Mouse (Mus musculus) heart, postnatal 4 days (tissue): ENCODE measurements around the gene Hes2. TPM values are rescaled to one million over a fixed set of nuclear protein-coding genes. Genes with fewer than 3 reads are reported as not detected.

ENCODE experiments used
- DNase-seq: peaks from one replicate; pipeline ENCODE4 v3.0.0; 2021
- total RNA-seq, 2 experiments: library from RNA; stranded (reverse); gene quantifications; 2 replicates each; pipeline ENCODE4 v1.2.3; 2021

Gene Hes2
- total RNA-seq, 2 experiments from 2014 or later, result not detected

DNA sequence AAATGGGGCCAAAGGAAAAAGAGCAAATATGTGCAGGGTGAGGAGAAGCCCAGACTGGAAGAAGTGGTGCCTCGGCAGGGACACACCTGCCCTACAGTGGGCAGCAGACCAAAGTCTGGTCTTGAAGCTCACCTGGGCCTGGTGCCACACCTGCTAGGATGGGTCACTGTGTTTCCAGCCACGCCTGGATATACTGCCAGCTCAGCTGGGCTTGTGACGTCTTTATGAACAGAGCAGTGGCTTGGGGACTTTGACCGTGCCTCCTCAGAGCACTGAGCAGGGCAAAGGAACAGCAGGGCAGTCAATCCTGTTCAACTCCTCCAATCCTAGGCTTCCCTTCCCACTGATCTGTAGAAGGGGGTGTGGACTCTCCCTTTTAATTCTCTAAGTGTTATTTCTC lies 2.1 kb downstream of the Hes2 start:
- DNase-seq, result no peak

DNA sequence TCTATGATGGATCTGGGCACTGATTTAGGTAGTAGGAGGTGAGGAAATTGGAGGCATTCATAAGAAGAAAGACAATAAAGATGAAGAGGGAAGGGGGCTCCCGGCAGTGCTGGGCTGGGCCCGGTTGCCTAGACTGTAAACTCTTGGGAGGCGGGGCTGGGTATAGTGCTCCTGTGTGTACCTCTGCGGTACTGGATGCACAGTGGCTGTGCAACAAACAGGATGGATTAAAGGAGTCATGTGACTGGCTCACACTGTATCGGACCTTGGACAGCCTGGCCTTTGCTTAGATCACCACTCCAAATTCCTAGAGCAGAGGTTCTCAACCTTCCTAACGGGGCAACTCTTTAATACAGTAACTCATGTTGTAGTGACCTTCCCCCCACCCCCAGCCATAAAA lies 2.9 kb downstream of the Hes2 start:
- no peak for DNase-seq

DNA sequence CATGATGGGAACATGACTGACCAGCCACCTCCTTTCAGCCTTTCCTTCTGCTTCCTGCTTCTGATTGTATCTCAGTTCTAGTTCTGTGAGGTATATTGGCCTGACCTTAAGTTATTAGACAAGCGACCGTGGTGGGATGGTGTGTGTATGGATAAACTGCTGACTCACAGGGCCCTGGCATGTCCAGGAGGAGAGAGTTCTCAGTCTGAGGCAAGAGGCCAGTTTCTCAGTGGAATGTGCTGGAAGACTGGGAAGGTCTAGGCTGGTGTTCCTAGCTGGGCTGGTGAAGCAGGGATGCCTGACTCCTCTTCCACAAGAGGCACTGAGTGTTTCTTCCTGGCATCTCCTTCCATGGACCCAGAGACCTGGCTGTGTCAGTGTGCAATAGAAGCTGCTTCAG lies 4.1 kb downstream of the Hes2 start:
- no peak for DNase-seq

DNA sequence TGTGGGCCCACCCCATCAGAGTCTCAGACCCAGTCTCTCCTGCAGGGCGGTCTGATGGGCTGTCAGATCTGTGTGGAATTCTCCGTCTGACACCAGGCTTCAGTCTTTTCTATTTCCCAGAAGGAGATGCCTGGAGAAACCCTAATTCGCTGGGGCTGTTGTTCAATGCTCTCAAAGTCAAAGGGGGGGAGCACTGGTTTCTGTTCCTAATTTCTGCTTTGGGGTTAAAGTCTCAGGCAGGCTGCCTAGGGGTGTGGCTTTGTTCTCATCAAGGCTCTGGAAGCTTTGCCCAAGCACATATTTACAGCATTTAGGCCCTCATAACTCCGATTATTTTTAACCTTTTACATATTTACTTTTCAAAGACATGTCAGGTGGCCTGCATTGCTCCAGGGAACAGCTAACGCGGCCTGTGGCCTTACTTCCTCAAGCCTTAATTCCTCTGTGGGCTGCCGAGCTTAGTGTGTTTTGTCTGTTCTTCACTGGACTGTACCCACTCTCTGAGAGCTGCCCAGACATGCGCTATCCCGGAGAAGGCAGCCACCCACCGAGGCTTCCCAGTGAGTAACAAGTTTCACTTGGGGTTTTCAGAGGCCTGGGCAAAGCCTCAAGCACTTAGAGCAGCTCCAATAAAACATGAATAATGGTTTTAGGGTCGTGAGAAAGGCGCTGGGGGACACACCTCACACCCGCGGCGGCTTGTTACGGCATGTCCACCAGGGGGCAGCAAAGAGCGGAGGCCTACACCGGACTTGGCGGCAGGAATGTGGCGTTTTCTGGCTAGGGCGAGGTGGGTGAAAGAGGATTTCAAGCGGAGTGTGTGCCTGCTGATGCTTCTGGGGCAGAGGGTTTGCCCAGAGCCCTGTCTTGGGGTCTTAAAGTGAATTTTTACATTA lies 6.6 kb downstream of the Hes2 start:
- peak; percentile 87 for DNase-seq

DNA sequence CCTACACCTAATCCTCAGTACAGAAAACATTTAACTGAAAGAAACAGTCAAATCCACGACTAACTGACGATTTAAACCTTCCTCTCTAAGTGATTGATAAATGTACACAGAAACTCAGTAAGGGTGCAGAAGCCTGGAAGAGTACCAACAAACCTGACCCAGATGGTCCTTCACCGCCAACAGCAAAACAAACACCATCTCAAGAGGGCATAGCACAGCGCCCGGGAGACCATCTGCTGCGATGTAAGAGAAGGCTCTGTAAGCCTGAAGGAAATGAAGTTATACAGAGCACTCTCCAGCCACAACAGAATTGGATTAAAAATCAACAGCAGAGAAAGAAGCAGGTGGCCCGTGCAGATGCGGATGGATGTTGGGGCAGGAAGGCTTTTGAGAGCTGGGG lies 9.4 kb downstream of the Hes2 start:
- DNase-seq, result no peak

DNA sequence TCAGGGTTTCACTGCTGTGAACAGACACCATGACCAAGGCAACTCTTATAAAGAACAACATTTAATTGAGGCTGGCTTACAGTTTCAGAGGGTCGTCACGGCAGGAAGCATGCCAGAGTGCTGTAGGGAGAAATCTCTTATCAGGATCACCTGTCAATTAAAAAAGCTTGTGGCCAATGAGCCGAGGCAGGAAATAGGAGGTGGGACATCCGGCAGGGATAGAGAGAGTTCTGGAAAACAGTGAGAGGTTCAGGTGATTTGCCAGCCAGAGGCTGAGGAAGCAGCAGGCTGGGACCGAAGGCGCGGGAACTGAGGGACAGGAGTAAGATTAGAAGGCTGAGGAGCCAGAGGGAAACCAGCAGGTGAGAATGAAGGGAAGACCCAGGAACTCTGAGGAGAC lies 10.4 kb downstream of the Hes2 start:
- no peak for DNase-seq

DNA sequence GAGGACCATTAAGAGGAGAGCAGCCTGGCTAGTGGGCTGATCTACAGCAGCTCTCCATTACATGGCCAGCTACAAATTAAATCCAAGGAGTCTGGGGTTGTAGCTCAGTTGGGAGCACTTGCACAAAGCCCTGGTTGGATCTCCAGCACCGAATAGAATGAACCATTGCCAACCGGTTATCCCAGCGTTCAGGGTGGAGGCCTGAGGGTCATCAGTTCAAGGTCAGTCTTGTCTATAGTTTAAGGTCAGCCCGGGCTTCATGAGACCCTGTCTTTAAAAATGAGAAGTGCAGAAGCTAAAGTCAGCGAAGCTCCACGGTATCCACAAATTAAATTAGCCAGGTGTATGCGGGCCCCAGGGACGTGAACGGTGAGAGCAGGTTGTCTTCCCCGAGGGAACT lies 11.6 kb downstream of the Hes2 start:
- no peak for DNase-seq

DNA sequence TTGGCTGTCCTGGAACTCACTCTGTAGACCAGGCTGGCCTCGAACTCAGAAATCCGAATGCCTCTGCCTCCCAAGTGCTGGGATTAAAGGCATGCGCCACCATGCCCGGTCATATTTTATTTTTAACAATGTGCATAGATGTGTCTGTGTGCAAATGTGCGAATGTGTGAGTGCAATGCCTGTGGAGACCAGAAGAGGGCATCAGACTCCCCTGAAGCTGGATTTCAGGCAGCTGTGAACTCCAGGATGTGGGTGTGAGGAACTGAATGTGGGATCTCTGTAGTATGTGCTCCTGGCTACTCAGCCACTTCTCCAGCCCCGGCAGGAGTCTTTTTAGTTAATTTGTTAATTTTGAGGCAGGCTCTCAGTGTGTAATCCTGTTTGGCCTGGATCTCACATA lies 12.9 kb downstream of the Hes2 start:
- DNase-seq, result no peak

DNA sequence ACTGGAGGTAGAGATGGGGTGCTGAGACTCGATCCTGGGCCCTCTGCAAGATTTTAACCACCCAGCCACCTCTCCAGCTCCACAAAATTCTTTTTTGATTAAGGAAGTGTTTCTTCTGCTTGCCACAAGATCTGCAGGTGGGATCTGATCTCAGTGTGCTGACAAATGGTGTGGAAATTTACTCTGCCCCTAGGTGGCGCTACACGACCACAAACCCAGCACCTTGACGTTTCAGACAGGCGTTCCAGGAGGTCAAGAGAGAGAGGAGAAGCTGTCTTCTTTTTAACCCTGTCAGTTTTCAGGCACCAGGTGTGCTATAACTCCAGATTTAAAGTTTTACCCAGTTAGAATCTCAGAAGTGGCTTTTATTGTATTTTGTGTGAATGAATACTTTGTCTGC lies 14.4 kb downstream of the Hes2 start:
- peak; percentile 88 for DNase-seq

DNA sequence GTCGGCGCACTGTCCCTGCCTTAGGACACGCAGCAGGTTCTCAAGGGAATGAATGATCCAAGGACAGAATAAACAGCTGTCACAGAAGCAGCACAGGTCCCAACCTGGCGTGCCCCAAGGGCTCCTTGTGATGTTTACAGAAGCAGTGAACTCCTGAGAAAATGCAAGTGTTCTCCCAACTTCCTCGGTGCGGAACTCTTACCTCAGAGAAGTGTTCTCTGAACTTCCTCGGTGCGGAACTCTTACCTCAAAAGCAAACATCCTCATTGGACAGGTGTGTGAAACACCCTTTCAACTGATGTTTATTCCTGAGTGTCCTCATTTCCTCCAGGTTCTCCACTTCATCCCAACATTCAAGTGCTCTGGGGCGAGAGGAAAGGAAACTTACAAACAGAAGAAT lies 15.3 kb downstream of the Hes2 start:
- no peak for DNase-seq

DNA sequence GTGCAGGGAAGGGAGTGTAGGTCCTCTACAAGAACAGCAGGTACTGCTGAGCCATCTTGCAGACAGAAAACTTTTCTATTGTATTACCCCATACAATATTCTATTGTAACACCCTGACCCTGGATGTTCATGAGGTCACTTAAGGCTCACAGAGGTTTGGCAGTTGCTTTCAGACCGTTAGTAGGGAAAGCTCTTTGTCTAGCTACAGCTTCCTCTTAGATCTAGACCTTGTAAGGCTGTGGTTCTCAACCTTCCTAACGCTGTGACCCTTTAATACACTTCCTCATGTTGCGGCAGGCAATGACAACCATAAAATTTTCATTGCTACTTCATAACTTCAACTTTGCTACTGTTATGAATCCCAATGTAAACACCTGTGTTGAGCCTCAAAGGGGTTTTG lies 18.0 kb downstream of the Hes2 start:
- no peak for DNase-seq

DNA sequence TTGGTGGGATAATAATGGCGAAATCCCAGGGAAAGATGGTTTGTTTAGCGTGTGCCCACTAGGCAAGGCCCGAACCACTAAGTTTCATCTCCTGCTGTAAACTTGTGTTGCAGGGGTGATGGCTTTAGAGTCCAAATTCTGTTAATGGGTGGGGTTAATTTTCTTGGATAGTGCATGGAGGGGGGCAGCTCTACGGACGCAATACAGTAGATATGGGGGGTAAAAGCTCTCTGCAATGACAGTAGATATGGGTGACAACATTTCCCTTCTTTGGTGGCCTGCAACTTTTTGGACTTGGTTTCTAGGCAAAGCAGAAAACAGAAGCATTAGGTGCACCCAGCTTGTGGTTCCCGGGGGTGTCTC lies 18.5 kb downstream of the Hes2 start:
- DNase-seq, result no peak

DNA sequence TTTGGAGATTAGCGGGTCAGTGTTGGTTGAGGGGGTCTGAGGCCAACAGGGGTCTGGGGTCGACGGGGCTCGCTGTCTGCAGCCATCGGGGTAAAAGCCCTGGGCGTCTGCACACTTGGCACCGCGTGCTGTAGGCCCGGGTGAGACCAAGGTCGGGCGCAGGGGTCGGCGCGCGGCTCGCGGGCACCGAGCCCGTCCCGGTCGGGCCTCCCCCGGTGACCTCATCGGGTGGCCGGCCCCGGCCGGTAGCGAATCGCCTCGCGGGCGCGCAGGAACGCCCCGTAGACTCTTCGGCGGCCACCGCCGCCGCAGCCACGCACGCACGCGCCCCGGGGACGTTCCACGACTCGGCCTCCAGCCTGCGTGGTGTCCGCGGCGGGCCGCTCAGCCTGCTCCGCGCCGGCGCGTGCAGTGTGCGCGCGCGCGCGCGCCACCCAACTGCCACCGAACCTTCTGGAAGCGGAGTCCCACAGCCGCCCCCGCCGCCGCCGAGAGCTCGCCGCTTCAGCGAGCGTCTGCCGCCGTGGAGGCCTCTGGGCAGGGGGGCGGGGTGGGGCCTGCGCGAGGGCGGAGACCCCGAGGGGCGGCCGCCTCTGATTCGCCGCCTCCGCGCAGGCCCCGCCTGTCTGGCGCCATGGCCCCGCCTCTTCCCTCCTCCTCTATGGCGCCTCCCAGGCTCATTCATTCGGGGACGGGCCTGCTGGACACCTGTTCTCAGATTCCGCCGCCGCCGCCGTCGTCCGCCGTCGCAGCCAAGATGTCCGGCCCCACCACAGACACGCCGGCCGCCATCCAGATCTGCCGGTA lies 19.1 kb downstream of the Hes2 start, which contains the start of gene Acot7:
Gene Acot7, plus strand, starts transcription at position 598 of the 807 bp plus-strand sequence.
- DNase-seq, result peak; percentile 93

DNA sequence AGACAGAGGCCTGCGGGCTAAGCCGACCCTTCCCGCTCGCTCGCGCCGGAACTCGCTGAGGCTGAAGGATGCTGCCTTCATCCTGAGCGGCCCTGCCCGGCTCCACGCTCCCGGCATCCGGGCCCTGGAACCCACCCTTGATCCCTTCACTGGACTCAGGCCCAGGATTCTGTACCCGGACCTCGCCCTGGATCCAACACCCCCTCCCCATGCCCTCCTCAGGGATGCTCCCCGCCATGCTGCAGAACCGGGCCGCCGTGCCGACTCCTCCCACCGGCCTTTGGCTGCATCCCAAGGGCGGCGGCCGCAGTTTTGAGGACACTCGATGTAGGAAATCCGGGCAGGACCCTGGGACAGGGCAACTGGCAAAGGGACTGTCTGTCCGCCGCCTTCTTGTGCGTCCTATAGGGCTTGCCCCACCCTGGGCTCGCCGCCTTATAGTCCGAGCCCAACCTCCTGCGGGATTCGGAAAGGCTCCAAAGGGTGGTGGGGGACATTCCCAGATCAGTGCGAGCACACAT lies 19.7 kb downstream of the Hes2 start:
- peak; percentile 70 for DNase-seq

DNA sequence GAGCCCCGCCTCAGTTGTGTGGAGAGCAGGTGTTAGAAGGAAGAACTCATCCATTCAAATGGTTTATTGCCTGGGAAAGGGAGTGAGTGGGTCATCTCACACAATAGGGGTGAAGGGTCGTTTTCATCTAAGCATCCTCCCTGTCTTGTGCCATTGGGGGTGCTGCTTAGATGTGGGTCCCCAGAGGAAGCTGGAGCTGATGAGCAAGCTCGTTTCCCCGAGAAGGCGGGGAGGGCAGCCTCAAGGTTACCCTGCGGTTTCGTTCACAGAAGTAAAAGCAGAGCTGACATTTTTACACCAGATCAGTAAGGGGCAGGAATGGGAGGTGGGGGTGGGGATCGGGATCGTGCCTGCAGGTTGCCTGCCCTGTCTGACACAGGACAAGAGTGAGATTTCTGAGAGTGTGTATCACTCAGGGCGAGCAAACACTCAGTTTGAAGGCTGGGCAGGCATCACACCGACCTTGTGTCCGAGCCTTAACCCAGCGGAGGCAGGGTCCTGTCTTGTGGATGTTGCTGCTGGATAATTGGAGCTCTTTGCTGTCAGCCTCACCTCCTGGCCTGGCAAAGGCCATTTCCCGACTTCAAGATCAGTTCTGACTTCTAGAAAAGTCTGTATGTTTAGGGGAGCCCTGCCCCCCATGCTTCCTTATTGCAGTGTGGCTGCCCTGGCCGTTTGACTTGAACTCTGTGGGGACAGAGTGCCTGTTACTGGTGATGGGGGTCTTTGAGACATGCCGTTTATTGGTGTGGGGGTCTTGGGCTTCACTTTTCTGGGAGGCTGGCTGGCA lies 20.4 kb downstream of the Hes2 start:
- DNase-seq, result no peak

DNA sequence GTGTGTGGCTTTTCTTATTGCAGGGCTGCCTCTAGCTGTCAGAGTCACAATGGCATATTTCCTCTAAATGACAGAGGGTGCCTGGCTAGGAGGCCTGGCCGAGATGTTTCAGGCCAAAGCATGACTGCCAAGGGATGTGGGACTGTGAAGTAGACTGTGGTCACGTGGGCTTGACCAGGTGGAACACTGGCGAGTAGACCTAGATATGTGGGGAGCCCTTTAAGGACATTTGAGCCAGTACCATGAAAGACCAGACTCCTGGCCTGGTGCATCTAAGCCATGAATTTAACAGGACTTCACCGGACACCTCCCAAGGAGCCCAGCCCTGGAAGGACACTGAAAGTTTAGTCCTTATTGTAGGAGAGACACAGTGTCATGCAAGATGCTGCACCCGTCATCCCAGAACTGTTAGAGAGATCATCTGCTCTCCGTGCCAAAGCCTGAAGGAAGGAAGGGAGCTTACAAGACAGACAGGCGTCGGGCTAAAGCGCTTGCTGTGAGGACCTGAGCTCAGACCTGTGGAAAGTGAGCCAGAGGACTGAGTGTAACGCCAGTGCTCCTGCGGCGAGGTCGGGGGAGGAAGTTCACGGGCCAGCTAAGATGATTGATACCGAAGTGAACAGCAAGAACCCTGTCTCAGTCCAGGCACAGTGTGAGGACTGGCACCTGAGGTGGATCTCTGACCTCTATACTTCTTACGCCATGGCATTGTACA lies 21.4 kb downstream of the Hes2 start:
- no peak for DNase-seq

DNA sequence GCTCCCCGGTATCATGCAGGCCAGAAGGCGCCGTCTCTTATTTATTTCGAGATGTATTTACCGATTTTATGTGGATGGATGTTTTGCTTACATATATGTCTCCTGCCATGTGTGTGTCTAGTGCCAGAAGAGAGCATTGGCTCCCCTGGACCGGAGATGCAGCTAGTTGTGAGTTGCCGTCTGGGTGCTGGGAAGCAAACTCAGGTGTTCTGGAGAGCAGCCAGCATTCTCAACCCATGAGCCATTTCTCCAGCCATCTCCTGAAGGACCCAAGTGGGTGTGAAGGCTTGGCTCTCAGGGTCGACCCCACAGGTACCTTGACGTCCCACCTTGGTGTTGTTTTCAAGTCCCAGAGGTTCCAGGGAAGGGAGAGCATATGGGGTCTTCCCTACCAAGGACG lies 23.5 kb downstream of the Hes2 start:
- DNase-seq, result no peak

DNA sequence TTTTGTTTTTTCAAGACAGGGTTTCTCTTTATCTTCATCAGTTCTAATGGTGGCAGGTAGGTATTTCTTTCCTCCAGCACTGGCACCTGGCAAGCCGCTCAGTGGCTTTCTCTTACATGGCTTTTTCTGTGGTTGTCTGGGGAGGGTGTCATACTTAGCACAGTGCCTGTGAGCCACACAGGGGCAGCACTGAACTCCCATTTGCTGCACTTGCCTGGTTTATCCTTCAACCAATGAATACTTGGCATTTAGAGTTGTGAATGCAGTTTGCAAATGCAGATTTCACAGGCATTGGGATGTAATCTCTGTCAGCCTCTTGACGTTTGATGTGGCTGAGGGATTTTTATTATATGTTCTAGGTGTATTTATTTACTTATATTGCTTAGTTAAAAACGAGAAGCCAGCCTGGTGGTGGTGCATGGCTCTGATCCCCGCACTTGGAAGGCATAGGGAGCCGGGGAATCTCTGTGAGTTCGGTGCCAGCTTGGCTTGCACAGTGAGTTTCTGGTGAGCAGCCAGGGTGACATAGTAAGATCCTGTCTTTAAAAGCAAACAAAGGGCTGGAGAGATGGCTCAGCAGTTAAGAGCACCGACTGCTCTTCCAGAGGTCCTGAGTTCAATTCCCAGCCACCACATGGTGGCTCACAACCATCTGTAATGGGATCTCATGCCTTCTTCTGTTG lies 25.8 kb downstream of the Hes2 start:
- peak; percentile 36 for DNase-seq

DNA sequence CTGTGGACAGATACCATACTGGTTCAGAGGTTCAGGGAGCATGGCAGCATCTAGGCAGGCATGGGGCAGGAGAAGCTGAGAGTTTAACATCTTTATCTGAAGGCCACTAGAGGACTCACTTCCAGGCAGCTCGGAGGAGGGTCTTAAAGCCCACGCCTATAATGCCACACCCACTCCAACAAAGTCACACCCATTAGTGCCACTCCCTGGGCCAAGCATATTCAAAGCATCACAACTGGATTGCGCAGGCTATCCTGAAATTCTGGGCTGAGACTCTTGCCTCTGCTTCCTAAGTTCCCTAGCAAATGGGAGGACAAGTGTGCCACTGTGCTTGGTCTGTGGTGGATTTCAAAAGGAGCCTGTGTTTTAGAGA lies 26.5 kb downstream of the Hes2 start:
- DNase-seq, result peak; percentile 51

DNA sequence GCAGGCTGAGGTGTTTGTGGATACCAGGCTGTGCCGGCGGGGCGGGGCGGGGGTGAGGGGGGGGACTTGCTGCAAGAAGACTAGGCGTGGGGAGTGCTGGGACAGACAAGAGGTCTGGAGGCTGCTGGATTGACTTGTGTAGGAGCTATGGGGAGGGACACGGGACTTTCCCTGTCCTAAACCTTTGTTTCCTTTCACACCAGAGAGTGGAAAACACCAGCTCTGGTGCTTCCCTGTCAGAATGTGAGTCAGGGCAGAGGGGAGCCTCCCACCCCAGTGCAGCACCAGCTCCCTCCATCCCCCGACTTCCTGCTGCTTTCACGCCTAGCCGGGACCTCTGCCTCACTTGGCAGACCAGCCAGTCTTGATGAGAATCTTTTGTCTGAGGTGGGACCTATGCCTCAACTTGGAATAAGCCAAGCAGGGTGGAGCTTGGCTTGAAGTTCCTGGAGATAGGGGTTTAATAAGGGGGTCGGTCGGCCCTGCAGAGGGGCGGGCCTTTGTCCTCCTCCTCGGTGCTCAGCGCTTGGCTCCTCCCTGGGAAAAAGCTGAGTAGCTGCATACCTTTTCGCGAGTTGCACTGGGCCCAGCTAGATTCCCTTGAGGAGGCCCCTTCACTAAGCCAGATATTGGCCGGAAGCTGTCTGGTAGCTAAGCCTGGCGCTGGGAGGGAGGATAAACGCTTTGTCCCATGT lies 27.0 kb downstream of the Hes2 start:
- peak; percentile 80 for DNase-seq
